Mouse (Mus musculus): ENCODE results near the gene Wapl. TPM values are rescaled to one million over a fixed set of nuclear protein-coding genes. Genes with fewer than 3 reads are reported as not detected.

The Wapl gene
- 10 to 100 TPM; 36.1 to 39.1 (median 37.7) TPM for total RNA-seq (2022)

- peak; percentile 96 for DNase-seq (ENCODE audit: low spot score)
Observed at GRCm38 (mm10) chr14:34673395-34674228, at the start of gene Wapl. Gene Wapl, plus strand, starts transcription at chr14:34673928.

GRCm38 (mm10) chr14:34626824-34627223 is 46.9 kb upstream of the Wapl start:
- DNase-seq (ENCODE audit: low spot score) = no peak

GRCm38 (mm10) chr14:34632722-34633448 is 40.8 kb upstream of the Wapl start:
- DNase-seq (ENCODE audit: low spot score) = no peak

- DNase-seq (ENCODE audit: low spot score) = no peak
Observed at GRCm38 (mm10) chr14:34635192-34635591, 38.5 kb upstream of the Wapl start.

GRCm38 (mm10) chr14:34635721-34636120 is 38.0 kb upstream of the Wapl start:
- no peak for DNase-seq (ENCODE audit: low spot score)

GRCm38 (mm10) chr14:34644140-34644539 is 29.6 kb upstream of the Wapl start:
- no peak for DNase-seq (ENCODE audit: low spot score)

GRCm38 (mm10) chr14:34647870-34648475 is 25.8 kb upstream of the Wapl start:
- DNase-seq (ENCODE audit: low spot score) = no peak

- DNase-seq (ENCODE audit: low spot score) = no peak
Observed at GRCm38 (mm10) chr14:34657131-34657530, 16.6 kb upstream of the Wapl start.

- no peak for DNase-seq (ENCODE audit: low spot score)
Observed at GRCm38 (mm10) chr14:34660351-34660787, 13.4 kb upstream of the Wapl start.

- DNase-seq (ENCODE audit: low spot score) = peak; percentile 13
Observed at GRCm38 (mm10) chr14:34660788-34661591, 12.7 kb upstream of the Wapl start.

- DNase-seq (ENCODE audit: low spot score) = peak; percentile 48
Observed at GRCm38 (mm10) chr14:34661621-34662477, 11.9 kb upstream of the Wapl start.

- DNase-seq (ENCODE audit: low spot score) = no peak
Observed at GRCm38 (mm10) chr14:34662478-34662826, 11.3 kb upstream of the Wapl start.

- DNase-seq (ENCODE audit: low spot score) = no peak
Observed at GRCm38 (mm10) chr14:34663381-34663780, 10.3 kb upstream of the Wapl start.

- no peak for DNase-seq (ENCODE audit: low spot score)
Observed at GRCm38 (mm10) chr14:34669082-34669481, 4.6 kb upstream of the Wapl start.

- no peak for DNase-seq (ENCODE audit: low spot score)
Observed at GRCm38 (mm10) chr14:34670256-34670655, 3.5 kb upstream of the Wapl start.

GRCm38 (mm10) chr14:34674229-34674791 is 582 bp downstream of the Wapl start:
- DNase-seq (ENCODE audit: low spot score) = peak; percentile 36

GRCm38 (mm10) chr14:34674932-34675331 is 1.2 kb downstream of the Wapl start:
- no peak for DNase-seq (ENCODE audit: low spot score)

GRCm38 (mm10) chr14:34675347-34675865 is 1.7 kb downstream of the Wapl start:
- DNase-seq (ENCODE audit: low spot score) = no peak

GRCm38 (mm10) chr14:34680815-34681214 is 7.1 kb downstream of the Wapl start:
- DNase-seq (ENCODE audit: low spot score) = no peak

GRCm38 (mm10) chr14:34684989-34685388 is 11.3 kb downstream of the Wapl start:
- no peak for DNase-seq (ENCODE audit: low spot score)

Data from heart, adult 8-10 months (tissue).